Mouse (Mus musculus) adrenal gland, postnatal 36 days (tissue): ENCODE results near the gene Eif1. TPM values are rescaled to one million over a fixed set of nuclear protein-coding genes. Genes with fewer than 3 reads are reported as not detected.
"Not testable (repeated sequence)": the region's sequence is repeated elsewhere in the genome, so short reads cannot be mapped to it uniquely, and the experiment has no call there.

Experiments
- DNase-seq, 2 experiments: peaks; one replicate each; pipeline ENCODE4 v3.0.0; 2021; ENCODE audit warnings: mixed read lengths in 1 of 2
- total RNA-seq, 2 experiments: library from RNA; stranded (reverse); gene quantifications; 2 replicates each; pipeline ENCODE4 v1.2.3; 2021

Eif1 gene
- total RNA-seq, 2 experiments from 2014 or later, result 1,327 to 1,427 TPM

DNA sequence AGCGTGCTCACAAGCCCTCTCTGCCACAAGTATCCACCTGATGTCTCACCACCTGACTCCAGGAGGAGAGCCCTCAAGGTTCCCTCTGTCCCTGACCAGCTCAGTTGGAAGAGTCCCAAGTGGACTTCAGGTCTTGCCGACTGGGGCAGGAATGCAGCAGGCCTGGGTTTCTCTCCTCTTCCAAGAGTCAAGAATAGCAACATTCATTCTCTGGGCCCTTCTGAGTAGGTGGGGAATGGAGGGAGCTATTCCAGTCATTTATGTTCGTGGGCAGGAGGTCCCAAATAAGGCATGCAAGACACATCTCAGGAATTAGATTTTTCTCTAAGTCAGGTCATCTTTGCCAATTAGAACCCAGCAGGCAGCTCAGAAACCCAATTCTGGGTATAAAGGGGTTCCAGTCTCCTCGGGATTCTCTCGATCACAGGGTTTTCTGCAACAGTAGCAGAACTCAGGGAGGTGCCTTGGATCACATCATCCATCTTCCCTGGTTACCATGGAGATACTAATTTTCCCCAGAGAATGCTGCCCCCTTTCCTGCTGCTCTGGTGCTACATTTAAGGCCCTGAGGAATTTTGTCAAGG, 7.5 kb upstream of the Eif1 start:
- DNase-seq, result no peak

DNA sequence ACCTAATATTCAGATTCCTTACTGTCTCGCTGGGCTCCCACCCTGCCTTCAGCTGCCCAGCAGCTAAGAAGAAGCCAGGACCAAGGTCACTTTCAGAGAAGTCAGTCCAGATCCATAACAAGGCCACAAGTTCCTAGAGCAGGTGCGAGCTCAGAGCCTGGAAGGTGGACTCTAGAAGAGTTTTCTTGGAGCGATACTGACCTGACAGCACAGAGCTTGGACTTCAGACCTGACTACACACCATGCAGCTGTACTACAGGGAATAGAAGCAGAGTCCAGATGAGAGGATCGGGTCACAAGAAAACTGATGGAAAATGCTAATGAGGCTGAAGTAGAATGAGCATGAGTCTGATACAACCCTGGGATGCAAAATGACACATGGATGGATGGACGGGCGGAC, 6.3 kb upstream of the Eif1 start:
- DNase-seq, result no peak

DNA sequence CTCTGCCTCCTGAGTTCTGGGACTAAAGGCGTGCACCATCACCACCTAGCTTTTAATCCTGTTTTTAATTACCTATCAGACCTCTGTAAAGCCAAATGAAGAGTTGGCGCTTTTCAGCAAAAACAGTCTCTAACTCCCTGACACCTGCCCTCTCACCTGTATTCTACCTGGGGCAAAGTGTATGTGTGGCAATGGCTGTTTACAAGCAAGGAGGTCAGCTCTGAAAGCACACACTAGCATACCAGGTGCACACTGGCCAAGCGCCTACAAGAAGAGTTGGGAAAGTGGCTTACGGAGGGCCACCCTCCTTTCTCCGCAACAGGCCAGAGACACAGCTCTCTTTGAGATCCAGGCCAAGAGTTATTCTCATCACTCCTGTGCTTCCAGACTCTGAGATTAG, 4.2 kb upstream of the Eif1 start:
- DNase-seq, result no peak

GRCm38 (mm10) chr11:100317826-100318380, 1.8 kb upstream of the Eif1 start:
- DNase-seq, result no peak

DNA sequence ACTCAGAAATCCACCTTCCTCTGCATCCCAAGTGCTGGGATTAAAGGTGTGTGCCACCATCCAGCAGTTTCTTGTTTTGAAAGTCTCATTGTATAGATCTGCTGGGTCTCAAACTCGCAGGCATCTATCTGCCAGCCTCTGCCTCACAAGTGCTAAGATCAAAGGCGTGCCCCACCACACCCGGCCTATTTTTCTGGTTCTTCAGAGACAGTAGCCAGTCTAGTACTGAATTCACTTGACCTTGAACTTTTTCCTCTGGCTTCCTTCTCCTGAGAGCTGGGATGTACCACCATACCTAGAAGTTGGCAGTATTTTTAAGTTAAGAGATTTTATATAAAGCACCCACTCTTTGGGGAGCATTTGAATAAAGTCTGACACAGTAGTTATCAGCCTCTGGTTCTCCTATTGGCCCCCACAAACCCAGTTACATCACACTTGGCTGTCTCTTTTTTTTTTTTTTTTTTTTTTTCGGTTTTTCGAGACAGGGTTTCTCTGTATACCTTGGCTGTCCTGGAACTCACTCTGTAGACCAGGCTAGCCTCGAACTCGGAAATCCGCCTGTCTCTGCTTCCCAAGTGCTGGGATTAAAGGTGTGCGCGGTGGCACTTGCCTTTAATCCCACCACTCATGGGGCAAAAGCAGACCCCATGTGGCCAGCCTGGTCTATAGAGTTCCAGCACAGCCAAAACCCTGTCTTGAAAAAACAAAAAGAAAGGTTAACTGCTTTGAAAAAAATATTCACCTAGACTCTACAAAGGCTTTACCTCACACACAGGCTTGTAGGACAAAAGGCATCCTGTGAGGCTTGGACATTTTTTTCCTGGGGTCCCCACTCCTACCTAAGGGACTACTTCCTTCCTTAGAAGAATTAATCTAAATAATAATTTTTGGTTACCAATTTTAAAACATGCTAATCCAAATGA, 895 bp upstream of the Eif1 start:
- DNase-seq, result no peak

GRCm38 (mm10) chr11:100320172-100320630, 516 bp downstream of the Eif1 start:
- peak; percentile 97 to 98 for DNase-seq

DNA sequence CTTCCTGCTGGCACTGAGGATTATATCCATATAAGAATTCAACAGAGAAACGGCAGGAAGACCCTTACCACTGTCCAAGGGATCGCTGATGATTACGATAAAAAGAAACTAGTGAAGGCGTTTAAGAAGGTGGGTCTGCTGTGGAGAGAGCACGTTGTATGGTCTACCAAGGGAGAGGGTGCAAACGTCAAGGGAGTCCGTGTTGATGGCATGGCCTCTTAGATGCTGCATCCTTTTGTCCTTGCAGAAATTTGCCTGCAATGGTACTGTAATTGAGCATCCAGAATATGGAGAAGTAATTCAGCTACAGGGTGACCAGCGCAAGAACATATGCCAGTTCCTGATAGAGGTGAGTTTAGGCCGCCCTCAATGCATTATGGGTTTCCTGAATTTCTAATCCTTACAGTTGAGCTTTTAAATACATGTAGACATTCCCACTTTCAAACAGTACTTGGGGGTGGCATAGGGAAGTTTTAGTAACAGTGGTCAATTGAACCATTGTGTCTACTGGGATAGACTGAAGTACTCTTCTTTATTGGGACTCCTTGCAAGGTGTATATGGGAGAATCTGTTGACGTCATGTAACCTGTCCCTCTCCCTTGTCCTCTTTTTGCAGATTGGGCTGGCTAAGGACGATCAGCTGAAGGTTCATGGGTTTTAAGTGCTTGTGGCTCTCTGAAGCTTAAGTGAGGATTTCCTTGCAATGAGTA, 1.2 kb downstream of the Eif1 start:
- DNase-seq, result not testable (repeated sequence)

GRCm38 (mm10) chr11:100321479-100322305, 2.0 kb downstream of the Eif1 start:
- DNase-seq, result peak in 1 of 2 experiments; percentile 39

GRCm38 (mm10) chr11:100322591-100323258, 3.0 kb downstream of the Eif1 start:
- DNase-seq, result no peak

DNA sequence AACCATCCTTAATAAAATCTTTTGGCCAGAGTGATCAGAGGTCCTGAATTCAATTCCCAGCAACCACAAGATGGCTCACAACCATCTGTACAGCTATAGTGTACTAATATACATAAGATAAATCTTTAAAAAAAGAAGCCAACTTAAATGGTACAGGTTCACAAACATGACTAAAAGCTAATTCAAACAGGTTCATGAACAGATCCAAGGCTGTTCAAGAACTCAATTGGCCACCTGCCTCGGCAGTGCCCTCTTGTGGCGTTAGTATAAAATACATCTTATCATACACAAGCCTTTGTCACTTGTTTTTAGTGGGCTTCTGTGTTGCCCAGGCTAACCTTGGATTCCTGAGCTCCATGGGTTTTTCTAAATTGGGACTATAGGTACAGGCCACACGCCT, 3.9 kb downstream of the Eif1 start:
- DNase-seq, result peak; percentile 58 to 71

DNA sequence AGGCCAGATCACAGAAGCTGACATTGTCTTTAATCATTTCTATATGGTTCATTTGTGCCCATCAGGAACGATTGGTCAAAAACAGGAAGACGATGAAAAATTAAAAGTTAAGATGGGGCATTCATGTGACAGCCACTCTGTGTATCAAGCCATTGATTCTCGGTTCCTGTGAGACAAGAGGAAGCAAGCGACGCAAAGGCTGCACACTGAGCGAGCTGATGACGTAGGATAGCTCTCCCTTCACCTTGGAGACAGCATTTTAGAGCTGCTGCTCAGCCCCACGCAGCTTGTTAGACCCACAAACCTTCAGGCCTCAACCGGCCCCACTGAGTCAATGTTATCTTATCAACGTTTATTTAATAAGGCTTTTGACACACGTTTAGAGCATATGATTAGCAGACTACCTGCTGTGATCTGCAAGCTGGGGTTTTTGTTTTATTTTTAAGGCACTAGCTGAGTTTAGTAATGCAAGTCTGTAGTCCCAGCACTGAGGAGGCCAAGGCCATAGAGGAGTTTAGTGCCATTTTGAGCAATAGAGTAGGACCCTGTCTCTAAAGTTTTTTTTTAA, 5.5 kb downstream of the Eif1 start:
- DNase-seq, result no peak

DNA sequence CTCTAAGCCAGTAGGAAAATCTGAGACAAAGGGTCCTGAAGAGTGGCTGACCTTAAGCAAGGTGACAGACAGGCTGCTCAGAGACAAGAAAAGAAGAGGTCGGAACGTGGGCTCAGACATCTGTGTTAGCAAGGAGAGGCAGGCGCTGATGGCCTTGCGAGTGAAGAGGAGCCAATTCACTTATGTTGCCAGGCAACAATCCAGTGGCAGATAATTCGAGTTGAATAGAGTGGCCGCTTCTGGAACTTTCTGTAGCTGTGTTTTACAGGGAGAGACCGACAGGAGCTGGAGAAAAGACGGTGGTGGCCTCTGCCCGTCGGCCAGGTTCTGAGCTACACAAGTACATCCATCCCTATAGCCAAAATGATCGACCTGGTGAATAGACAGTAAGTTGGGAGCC, 7.6 kb downstream of the Eif1 start:
- no peak for DNase-seq

DNA sequence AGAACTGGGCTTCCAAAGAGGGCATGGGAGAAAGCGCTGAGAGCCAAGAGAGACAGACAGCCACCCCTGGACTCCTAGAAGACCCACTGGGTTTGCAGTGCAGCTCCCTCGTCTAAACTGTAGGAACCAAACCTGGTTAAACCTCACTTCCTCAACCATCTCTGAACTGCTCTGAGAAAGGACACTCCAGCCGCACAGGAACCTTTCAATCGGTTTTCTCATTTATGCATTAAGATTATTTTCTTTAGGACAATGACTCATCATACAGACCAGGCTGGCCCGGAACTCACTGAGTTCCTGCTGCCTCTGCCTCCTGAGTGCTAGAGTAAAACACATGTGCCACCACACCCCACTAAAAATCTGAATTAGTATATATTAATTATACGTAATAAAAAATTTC, 8.1 kb downstream of the Eif1 start:
- no peak for DNase-seq

DNA sequence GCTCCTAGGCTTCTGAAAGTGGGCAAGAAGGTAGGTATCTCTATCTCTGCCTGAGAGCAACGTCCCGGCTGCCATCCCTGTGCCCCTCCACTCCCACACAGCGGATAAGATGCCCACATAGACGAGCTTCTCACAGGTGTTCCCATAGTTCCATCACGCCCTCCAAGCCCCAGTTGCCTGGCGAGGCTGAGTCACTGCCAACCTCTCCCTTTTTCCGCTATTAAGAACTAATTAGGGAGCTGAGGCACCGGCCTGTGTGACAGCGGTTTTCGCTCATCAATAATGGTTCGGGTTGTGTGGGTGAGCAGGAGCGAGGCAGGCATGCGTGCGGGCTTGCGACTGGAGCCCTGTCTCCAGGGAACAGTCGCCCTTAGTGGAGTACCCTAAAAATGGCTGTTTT, 10.6 kb downstream of the Eif1 start:
- no peak for DNase-seq

DNA sequence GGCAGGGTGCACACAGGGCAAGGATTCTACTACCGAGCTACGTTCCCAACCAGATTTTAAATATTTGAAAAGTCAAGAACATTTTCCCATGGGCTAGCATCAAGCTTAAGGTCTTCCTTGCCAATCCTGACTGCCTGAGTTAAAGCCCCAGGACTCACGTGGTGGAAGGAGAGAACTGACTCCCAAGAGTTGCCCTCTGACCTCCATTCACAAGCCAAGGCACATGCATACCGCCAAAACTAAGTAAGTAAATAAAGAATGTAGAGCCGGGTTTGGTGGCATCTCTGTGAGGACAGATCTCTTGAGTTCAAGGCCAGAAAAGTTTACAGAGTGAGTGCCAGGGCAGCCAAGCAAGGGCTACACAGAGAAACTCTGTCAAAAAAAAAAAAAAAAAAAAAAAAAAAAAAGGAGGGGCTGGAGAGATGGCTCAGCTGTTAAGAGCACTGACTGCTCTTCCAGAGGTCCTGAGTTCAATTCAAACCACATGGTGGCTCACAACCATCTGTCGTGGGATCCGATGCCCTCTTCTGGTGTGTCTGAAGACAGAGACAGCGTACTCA, 11.2 kb downstream of the Eif1 start:
- DNase-seq, result not testable (repeated sequence)

- no peak for DNase-seq
These were observed 13.3 kb downstream of the Eif1 start for GRCm38 (mm10) chr11:100332766-100333515.

DNA sequence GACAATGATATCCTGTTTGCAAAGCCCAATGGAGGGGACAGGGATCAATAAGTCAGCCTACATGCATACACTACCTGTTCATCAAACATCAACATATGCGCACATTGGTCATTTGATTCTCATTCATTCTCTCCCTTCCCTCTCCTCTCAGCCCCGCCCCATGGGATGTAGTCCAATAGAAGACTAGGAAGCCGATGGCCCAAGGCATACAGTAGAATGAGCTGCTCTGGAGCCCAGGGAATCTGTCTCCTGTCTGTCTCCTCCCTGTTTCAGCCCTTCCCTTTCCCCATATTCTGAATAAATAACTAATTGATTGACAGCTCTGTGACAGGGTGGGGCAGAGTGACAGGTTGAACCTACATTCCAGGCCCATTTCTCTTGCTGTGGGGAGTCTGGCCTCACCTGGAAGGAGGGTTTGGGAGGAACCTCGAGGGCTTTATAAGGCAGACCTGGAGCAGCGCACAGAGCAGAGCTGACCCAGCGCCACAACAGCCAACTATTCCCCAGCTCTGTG, 14.3 kb downstream of the Eif1 start, which contains the start of gene Gast:
Gene Gast, plus strand, starts transcription at position 464 of the 514 bp plus-strand sequence.
- DNase-seq, result no peak

DNA sequence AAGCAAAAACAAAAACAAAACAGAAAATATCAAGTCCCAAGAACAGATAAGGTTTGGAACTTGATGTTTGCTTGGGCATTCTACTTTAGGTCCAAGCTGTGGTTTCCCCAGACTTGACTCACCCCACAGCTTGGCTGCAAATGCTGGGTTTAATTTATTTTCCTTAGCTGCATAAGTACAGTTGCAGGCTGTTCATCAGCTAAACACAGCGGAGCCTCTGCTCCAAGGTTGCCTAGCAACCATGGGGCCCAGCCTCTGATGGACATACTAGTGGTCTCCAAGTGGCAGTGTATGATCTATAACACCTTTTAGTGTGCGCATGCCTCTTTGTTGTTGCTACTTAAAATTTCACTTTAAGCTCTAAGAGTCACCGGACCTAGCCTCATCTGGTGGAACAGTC, 16.0 kb downstream of the Eif1 start:
- no peak for DNase-seq

DNA sequence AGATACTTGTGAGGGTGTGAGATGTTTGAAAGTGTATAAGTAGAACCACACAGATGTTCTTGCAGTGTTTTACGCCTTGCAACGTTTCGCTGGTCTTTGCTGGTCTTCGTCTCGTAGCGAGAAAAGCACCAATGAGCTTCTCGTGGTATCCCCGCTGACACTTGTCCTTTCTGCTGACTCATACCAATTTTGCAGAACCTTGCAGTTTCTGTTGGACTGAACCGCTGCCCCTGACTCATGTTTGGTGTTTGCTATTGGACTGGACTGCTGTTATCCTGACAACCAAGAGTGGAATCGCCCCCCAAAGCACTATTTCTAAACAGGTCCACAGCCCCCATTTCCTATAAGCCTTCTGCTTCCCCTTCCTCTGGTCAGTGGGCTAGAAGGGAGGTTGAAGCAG, 24.6 kb downstream of the Eif1 start:
- no peak for DNase-seq
